Mouse (Mus musculus) olfactory bulb, adult 2 months (tissue): Measurements from ENCODE around the gene Pdzd7.

Experiments
- CTCF ChIP-seq: fragments of 200-500 bp; IDR thresholded peaks from 2 replicates; pipeline ENCODE4 v1.5.1; 2012; ENCODE audit warnings: low read depth, mild to moderate bottlenecking, low read length, moderate library complexity; ENCODE audit not compliant: insufficient read depth
- POLR2A ChIP-seq: fragments of 200-500 bp; IDR thresholded peaks from 2 replicates; pipeline ENCODE4 v1.6.1; 2012; ENCODE audit warnings: mild to moderate bottlenecking, low read depth, low read length, moderate library complexity; ENCODE audit not compliant: insufficient read depth

- TF ChIP-seq CTCF (no peak), POLR2A (no peak)
Measured at GRCm38 (mm10) chr19:45049523-45049922, 4.0 kb upstream of the Pdzd7 start.
